Mouse (Mus musculus) layer of hippocampus, adult 11-12 months (tissue): ENCODE measurements around the gene Nisch.

Source experiments
- DNase-seq: peaks from one replicate; pipeline ENCODE4 v3.0.0; 2022; ENCODE audit warnings: low spot score

The Nisch gene

DNA sequence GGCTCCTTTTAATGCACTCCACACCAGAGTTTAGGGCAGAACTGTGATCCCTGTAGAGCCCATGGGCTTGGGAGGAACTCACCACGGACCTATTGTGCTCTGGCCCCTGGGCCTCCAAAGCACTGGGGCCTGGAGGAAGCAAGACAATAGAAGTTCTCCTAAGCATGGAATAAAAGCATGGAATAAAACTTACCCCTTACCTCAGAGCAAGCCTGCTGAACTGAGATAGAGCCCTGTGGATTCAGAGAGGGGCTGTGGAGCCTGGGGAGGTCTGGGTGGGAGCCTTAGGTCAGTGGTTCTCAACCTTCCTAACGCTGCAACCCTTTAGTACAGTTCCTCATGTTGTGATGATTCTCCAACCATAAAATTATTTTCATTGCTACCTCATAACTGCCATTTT, at the start of gene Nisch:
Nisch (minus strand) TSS at position 101 of the 400 bp plus-strand sequence.
- DNase-seq = no peak

DNA sequence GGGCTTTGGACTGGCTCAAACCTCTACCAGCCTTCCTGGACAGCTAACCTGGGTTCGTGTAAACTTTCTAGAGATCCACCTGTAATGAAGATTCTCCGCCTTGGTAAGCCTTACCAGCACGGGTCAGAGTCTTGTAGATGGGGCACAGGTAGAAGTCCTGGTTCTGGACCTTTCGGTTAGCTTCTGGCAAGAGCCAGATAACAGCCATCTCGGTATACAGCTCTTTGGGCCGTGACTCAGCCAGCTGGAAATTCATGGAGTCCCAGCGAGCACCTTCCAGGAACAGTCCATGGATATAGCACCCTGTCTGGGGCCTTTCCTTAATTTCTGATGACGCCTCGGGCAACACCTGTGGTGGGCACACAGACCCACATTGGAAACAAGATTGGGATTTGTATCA, 44.2 kb upstream of the Nisch start:
- DNase-seq = no peak

DNA sequence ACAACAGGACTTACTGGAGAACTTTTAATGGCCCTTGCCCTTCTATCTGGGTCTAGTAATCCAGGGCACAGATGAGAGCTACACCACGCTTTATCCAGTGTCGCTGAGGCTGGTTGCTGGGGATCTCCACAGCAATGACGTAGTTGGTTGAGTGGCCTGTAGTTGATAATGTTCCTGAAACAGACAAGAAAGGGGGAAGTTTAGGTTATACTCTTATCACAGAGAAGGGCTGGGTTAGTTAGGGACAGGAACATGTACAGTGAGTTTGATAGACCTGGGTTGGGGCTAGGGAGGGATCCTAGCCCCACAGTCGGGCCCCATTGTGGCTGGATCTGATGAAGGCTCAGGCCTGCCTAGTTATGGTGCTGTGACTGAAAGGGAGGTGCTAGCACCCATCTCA, 43.6 kb upstream of the Nisch start:
- DNase-seq = no peak

DNA sequence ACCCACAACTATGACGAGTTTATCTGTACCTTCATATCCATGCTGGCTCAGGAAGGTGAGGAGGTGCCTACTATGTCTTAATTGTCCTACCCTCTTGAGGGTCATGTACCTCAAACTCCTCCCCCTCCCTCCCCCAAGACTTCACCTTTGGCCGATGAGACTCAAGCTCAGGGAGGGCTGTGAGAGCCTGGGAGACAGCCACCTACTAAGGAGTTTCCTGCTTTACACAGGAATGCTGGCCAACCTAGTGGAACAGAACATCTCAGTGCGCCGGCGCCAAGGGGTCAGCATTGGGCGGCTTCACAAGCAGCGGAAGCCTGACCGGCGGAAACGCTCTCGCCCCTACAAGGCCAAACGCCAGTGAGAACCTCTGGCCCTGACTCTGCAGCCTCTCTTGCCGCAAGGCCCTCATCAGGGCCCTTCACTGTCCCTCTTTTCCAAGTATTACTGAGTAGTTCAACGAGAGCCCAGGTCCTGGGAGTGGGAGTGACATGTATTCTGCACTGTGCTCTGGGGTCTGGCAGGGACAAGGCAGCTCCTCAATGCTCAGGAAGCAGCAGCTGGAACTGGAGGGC, 41.8 kb upstream of the Nisch start:
- no peak for DNase-seq

DNA sequence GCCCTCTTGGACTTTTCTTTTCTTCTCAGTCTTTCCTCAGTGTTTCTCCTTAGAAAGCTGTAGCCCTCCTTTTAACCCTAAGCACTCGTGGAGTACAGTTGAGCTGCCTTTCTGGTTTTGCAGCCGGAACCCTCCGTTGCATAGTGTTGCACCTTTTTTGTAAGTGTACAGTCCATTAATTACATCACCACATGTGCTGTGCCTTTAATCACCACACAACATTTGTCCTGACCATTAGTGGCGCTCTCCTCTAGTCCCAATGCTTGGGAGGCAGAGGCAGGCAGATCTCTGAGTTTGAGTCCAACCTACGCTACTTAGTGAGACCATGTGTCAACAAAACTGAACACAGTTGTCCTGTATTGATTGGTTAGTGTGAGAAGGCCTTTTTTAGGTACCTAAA, 35.3 kb upstream of the Nisch start:
- no peak for DNase-seq

DNA sequence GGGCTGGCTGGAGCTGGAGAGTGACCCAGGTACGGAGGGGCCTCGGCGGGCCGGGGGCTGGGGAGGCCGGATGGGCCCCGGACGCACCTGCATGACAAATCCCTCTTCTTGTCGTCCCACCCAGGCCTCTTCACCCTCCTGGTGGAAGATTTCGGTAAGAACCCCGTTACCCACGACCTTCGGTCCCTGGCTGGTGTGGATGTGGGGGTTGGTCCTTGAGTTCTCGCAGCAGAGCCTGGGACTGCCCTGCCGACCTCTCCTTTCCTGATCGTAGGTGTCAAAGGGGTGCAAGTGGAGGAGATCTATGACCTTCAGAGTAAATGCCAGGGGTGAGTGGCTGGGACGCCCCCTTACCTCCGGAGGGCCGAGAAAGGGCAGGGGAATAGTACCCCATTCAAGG, 34.9 kb upstream of the Nisch start:
- no peak for DNase-seq

DNA sequence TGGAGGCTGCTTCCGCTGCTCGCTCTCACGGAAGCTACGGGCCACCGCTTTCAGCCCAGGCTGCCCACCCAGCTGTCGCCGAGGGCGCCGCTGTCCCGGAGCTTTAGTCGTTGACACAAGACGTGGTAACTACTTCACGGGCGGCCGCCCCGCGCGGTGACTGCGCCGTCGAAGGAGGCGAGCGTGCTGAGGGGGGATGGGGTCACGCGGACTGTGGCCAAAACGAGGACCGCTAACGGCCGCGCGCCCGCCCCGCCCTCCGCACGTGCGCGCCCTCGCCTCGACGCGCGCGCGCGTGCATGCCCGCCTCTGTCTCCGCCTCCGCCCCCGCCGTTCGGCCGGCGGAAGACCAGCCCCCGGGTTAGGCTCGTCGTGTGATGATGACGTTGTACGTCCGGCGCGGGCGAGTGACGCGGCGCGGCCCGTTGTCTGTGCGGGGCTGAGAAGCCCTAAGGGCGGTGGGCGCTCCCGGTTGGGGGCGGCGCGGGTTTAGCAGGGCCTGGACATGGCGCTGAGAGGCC, 34.4 kb upstream of the Nisch start, which contains the start of the genes Phf7 and Bap1:
Phf7 (minus strand) TSS at position 234 of the 521 bp plus-strand sequence.
Bap1 (plus strand) TSS at position 367 of the 521 bp plus-strand sequence.
- peak; percentile 95 for DNase-seq

DNA sequence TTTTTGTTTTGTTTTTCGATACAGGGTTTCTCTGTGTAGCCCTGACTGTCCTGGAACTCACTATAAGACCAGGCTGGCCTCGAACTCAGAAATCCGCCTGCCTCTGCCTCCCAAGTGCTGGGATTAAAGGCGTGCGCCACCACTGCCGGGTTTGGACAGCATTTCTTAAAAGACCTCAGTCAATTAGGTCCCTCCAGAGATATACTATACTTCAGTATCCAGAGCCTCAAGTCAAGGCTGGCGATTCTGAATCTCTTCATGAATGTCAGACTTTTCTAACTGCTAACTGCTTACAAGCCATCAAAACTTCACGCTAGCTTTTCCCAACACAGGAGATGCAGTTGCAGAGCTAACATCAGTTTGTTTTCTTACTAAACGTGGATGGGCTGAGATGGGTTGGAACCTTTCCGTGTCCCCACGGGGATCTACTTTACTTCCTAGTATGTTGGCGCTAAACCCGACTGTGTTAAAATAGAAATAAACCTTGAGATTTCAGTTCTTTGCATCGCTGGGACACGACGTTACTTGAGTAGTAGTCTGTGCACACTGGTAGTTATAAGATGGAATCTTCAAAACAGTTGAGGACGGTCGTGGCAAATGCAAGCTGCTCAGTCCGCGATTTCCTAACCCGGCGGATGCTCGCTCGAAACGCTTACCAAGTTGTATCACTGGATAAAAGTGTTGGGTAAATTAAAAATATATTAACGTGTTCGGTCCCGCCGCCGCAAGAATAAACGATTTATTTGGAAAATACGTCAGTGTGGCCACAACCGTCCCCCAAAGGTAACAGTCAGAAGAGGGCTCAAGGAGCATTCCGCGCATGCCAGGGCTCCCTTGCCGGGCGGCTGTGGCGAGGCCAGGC, 33.7 kb upstream of the Nisch start:
- DNase-seq = no peak

DNA sequence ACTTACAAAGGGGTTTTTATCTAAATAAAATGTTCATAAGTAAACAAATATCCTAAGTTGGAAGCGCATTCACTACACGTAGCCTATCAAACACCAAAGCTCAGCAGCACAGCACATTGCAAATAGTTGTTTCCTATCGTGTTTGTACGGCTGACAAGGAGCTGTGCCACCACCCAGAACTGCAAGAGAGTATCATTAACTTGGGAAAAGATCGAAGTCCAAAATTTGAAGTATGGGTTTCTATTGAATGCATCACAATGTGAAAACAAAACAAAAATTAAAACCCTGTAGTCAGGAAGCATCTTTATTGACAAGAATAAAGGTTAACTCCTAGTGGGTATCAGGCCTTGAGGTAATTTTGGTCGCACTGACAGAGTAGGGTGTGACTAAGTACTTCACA, 31.6 kb upstream of the Nisch start:
- no peak for DNase-seq

DNA sequence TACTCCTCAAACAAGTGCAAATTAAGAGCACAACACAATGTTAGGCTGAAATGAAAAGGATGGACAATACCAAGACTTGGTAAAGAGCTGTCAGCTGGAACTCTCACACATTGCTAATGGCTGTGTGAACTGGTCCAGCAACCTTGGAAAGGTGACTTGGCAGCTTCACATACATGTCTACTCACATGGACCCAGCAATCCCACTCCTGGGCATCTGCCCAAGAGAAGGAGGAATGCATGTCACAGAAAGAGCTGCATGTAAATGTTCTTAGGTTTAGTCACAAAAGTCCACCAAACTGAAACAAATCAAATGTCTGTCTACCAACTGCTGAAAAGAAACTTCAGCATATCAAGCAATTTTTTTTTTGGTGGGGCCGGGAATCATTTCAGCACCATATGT, 29.2 kb upstream of the Nisch start:
- no peak for DNase-seq

DNA sequence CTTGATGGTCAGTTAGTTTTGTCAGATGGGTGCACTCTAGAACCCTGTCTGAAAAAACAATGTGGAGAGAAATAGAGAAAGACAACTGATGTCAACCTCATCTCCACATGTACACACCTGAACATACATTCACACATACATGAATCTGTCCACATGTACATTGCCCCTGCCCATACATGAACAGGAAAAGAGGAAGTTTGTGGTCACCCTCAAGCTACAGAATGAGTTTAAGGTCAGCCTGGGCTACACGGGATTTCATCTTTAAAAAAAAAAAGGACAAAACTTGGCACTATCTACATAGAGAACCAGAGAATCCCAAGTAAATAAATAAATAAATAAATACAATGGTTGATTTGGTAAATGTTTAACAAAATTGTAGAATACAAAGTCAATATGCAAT, 28.0 kb upstream of the Nisch start:
- DNase-seq = no peak

DNA sequence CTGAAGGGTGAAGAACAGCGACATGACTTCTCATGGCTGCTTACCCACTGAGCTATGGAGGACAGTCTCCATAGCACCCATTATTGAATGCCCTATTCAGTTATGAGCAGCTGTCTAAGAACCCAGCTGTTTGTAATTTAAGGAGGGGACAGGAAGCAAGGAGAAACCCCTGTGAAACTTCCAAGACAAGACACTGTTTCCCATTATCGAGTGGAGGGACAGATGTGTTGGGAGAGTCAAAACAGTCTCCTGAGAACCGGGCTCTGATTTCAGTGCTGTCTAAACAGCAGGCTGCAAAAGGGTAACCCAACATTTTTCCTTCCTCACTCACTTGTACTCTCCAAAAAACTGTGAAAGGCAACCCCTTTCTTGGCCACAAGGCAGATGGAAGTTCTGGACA, 23.8 kb upstream of the Nisch start:
- no peak for DNase-seq

DNA sequence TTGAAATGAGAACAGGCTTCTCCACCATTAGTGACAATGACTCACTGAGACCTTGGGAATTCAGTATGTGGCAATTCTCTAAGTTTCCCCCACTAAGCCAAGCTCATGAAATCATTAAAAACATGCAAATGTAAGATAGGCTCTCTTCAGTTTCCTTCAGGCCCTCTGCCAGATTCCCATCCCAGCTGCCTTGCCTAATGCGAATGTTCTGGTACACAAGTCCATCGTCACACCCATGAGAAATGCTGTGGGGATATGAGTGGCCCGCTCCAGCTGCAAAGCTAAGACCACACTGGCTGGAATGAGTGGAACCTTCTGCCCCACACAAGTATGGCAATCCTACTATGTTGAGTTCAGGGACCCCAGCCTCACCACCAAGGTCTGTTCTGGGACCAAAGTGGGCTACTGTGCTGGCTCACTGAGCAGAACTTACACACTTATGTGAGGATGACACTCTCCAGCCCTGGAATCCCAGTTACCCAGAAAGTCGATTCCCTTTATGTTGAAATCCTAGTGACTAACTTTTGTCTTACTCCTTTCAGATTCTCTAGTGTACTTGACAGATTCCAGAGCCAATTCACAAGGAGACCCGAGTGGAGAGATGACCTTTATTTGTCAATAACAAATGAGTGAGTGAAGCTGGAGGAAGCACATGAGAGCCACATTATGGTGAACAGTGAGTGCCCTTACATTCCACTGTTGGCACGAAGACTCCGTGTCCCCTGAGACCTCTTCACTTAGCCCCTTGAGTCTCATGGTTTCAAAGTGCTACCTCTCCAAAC, 20.5 kb upstream of the Nisch start:
- no peak for DNase-seq

DNA sequence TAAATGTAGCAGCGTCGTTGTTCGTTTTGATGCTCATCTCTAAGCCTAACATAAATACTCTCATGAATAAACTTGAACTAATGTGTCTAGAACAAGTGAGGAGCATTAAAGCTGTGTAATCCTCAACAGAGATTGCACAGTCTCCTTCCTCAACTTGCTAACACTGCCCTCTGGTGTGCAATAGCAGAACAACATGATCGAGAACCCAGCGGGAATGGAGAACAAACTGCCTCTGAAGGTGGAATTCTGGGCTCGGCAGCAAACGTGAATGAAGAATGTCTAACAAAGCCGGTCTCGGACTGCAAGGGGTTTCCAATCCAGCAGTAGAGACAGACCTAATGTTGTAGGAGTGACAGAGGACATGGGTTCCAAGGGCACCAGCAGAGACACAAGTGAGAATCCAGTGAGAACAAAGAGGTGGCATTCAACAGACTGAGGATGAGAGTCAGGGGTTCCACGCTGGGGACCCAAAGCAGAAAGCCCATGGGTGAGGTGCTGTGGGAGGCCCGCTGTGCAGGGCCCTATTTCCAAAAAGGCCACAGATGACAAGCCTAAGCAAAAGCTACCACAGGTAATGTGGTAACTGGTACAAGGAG, 17.3 kb upstream of the Nisch start:
- DNase-seq = peak; percentile 84

DNA sequence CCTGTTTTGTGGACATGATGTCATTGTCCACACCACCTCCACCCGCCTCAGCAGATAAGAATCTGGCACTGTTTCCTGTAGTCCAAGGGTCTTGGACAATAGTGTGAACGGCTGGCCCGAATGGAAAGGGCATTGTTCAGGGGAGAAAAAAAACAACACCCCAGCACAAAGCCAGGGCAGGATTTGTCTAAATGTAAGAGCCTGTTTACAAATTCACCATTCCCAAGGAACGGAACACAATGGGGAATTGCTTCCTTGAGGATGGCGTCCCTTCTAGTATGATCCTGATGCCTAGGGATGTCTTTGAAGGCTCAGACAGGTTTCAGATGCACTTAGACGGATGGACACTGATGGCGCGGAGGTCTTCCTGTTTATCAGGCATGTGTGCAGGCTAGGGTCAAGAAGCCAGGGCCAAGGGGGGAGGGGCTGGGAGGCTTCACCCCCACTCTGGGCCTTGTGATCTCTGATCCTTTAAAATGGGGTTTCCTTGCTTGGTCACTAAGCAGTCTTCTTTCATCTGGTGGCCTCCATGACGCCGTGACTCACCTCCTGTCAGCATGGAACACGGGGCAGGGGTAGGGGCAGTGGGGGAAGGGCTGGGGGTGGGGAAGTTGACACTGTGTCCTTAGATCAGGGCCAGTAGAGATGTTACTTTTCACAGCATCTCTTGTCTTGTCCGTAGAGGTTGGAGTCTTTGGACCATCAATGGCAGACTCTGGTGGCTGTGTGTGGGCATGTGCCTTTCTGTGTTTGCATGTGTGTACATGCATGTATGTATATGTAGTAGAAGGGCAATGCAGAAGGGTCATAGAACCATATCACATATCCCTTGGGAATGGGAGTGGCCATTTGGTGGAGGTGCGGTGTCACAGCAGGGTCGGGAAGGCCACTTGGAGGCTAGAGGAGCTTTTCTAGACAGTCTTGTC, 16.6 kb upstream of the Nisch start:
- DNase-seq = no peak

DNA sequence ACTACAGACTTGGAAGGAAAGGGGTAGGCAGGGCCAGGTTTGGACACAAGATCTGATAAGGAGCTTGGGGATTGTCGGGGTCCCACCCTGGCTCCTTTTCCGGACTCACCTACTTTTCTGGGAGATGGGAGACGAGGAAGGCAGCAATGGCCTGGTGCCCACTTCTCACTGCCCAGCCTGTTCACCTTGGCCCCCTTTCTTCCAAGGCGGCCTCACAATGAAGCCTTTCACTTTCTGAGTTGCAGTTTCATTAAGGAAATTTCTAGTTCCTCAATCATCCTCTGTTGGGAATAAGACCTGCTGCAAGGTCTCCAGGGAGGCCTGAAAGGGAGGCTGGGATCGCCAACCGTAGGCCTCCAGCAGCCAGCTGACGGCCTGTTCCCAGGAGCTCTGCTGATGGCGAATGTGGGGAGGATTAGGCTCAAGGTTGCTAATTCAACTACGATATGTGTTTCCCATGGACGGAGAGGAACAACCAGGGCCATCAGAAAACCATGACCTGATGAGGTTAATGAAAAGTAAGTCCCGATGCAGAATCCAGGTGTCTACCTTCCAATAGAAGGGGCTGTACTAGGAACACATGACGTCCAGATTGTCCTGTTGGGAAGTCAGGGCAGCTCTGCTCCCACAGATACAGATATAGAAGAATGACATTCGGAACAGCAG, 15.8 kb upstream of the Nisch start:
- DNase-seq = no peak

DNA sequence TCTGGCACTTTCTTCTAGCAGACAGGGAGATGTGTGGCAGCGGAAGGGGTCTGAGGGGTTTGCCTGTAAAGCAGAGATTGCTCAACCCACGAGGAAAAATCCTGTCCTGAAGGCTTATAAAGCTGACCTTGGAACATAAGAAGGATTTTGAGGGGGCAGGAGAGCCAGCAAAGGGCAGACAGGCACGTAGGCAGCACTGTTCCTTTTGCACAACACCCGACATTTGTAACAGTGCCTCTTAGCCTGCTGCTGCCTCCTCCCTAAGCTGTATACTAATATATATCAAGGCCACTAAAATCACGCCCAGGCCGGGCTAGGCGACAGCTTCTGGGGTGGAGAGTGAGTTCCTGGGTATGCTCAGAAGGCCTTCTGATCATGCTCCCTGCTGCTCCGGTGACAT, 13.7 kb upstream of the Nisch start:
- DNase-seq = no peak

DNA sequence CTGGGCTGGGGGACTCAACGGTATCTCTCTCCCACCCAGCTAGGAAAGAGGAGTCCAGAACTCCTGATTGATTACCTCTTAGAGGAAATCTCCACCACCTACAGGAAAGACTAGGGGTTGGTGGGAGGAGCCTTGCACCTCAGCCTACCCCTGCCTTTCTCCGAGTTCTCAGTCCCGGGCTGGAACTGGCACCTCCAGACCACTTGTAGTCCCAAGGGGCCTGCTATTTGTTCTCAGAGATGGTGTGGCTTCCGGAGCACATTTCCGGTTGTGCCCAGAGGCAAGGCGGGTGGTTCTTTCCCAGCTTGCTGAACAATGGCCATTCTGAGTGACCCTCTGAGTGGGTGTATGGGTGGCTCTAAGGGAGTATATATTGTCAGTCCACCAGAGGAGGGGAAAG, 11.5 kb upstream of the Nisch start:
- no peak for DNase-seq

DNA sequence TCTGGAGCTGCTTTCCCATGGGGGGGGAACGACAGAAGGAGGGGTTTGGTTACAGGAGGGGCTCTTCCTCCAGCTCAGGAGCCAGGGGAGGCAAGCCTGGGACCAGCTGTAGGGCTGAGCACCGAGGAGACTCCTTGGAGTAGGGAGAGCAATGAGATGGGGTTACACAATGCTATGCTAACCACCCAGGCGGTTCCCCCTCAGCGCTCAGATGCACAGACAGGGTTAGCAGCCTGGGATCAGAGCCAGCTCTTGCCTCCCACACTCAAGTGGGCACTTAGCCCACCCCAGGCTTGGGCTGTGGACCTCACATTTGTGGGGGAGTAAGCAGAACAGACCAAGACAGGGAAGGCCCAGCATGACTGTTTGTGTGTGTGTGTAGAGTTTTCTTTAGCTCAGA, 10.2 kb upstream of the Nisch start:
- peak; percentile 66 for DNase-seq

DNA sequence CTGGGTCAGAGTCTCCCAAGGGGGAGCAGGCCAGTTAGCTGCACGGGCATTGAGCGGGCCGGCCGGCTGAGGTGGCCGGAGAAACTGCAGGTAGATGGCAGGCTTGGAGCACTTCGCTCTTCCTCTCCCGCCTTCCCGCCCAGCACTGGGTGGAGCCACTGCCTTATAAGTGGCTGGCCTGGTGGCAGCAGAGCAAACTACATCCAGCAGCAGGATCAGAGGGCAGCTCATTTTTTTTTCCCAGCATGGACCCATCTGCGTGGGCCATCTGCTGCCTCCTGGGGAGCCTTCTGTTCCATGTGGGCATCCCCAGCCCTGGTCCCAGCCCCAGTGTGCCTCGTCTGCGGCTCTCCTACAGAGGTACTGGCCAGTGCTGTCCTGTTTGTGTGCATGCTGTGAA, 920 bp upstream of the Nisch start, which contains the start of gene Sema3g:
Sema3g (plus strand) TSS at position 195 of the 400 bp plus-strand sequence.
- no peak for DNase-seq
